Mouse (Mus musculus) limb, embryonic 11.5 days (tissue): ENCODE results near the gene Crlf3. TPM values are rescaled to one million over a fixed set of nuclear protein-coding genes. Genes with fewer than 3 reads are reported as not detected.
"Not testable (repeated sequence)": the region's sequence is repeated elsewhere in the genome, so short reads cannot be mapped to it uniquely, and the experiment has no call there.

Source experiments
- ATAC-seq: fragments of 200-750 bp; cut with Nextera tagmentation; 2 replicates; pipeline ENCODE4 v1.8.0; 2017; ENCODE audit warnings: low read depth; ENCODE audit not compliant: insufficient number of reproducible peaks, low FRiP score, low TSS enrichment
- DNase-seq: peaks from one replicate; pipeline ENCODE4 v3.0.0-alpha.2; 2015; ENCODE audit warnings: low spot score
- H3K27ac ChIP-seq: fragments of 300-500 bp; sonication (generic); replicated peaks from 2 replicates; pipeline ENCODE4 v1.5.1; 2014; ENCODE audit warnings: low read depth, mild to moderate bottlenecking, low read length
- H3K27me3 ChIP-seq: fragments of 300-500 bp; sonication (generic); 2 replicates; pipeline ENCODE4 v1.6.1; 2014; ENCODE audit warnings: mild to moderate bottlenecking, low read length, mixed read lengths; ENCODE audit not compliant: control insufficient read depth, insufficient read depth
- H3K36me3 ChIP-seq: fragments of 300-500 bp; sonication (generic); 2 replicates; pipeline ENCODE4 v1.6.1; 2014; ENCODE audit warnings: mild to moderate bottlenecking, low read length, moderate library complexity, mixed read lengths; ENCODE audit not compliant: control insufficient read depth, insufficient read depth
- H3K4me1 ChIP-seq: fragments of 300-500 bp; sonication (generic); 2 replicates; pipeline ENCODE4 v1.6.1; 2014; ENCODE audit warnings: low read length, mixed read lengths; ENCODE audit not compliant: control insufficient read depth, insufficient read depth
- H3K4me2 ChIP-seq: fragments of 300-500 bp; sonication (generic); 2 replicates; pipeline ENCODE4 v1.6.1; 2014; ENCODE audit warnings: low read depth, mild to moderate bottlenecking, moderate library complexity; ENCODE audit not compliant: severe bottlenecking
- H3K4me3 ChIP-seq: fragments of 300-500 bp; sonication (generic); 2 replicates; pipeline ENCODE4 v1.5.1; 2014; ENCODE audit warnings: low read depth, low read length
- H3K9ac ChIP-seq: fragments of 300-500 bp; sonication (generic); 2 replicates; pipeline ENCODE4 v1.6.1; 2014; ENCODE audit warnings: mild to moderate bottlenecking, low read length
- H3K9me3 ChIP-seq: fragments of 300-500 bp; sonication (generic); 2 replicates; pipeline ENCODE4 v1.6.1; 2016; ENCODE audit warnings: low read length; ENCODE audit not compliant: control insufficient read depth
- WGBS: fragments of 180-500 bp; shearing (Covaris S2); extraction: QIAGEN DNeasy Blood & Tissue Kit; methylation state at CpG from one replicate; pipeline ENCODE4 v1.1.7; 2014; 5-methylcytosine and 5-hydroxymethylcytosine counted together
- polyA plus RNA-seq: library from polyadenylated mRNA; unstranded; fragments of >200 nt; fragmentation: Nextera tagmentation; extraction: Ambion mirVana; gene quantifications from 2 replicates; pipeline ENCODE4 v1.2.1, GENCODE M21; 2014

Gene Crlf3
- polyA plus RNA-seq, 1 experiment from 2014 or later = 52.8 TPM

DNA sequence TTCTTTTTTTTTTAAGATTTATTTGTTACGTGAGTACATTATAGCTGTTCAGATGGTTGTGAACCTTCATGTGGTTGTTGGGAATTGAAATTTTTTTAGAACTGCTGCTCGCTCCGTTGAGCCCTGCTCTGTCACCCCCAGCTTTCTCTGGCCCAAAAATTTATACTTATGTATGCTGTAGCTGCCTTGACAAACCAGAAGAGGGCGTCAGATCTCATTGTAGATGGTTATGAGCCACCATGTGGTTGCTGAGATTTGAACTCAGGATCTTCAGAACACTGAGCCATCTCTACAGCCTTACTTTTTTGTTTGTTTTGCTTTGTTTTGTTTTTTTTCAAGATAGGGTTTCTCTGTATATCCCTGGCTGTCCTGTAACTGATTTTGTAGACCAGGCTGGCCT lies 59.5 kb downstream of the Crlf3 start:
- Histone ChIP-seq H3K27ac (no peak overlapping the region), H3K9ac (no peak overlapping the region), H3K27me3 (no peaks in the 10 kb centered on the region), H3K4me3 (no peak overlapping the region), H3K36me3 (peaks cover 20% of the 10 kb centered on the region), H3K4me2 (no peak overlapping the region), H3K9me3 (no peaks in the 10 kb centered on the region), H3K4me1 (no peaks in the 10 kb centered on the region)
- DNase-seq (no peak), ATAC-seq (no peak)
- 93% methylated on average over 4 of the region's 4 CpGs for WGBS

DNA sequence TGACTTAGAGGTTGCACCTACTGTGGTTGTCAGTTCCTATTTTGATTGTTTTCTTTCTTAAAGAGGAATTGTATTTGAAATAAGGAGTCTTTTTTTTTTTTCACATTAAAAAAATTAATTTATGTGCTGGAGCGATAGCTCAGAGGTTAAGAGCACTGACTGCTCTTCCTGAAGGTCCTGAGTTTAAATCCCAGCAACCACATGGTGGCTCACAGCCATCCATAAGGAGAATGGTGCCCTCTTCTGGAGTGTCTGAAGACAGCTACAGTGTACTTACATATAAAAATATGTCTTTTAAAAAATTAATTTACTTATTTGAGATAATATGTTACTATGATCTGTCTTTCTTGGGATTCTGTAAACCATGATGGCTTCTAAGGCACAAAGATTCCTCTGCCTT lies 61.0 kb downstream of the Crlf3 start:
- Histone ChIP-seq H3K4me2 (no peak overlapping the region), H3K9me3 (no peaks in the 10 kb centered on the region), H3K36me3 (peaks cover 20% of the 10 kb centered on the region), H3K4me3 (no peak overlapping the region), H3K27me3 (no peaks in the 10 kb centered on the region), H3K4me1 (no peaks in the 10 kb centered on the region), H3K9ac (no peak overlapping the region), H3K27ac (no peak overlapping the region)
- no peak for DNase-seq
- WGBS = 100% methylated on average over 1 of the region's 1 CpGs
- no peak for ATAC-seq

DNA sequence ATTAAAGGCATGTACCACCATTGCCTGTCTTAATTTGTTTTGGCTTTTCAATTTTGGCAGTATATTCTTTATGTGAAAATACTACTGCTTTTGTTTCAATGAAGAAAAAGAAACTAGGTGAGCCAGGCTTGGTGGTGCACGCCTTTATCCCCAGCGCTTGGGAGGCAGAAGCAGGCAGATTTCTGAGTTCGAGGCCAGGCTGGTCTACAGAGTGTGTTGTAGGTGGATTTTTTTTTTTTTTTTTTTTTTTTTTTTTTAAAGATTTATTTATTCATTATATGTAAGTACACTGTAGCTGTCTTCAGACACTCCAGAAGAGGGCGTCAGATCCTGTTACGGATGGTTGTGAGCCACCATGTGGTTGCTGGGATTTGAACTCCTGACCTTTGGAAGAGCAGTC lies 64.3 kb downstream of the Crlf3 start:
- not testable (repeated sequence) for H3K9me3 ChIP-seq, H3K4me3 ChIP-seq, H3K27ac ChIP-seq, H3K27me3 ChIP-seq, H3K4me1 ChIP-seq, H3K9ac ChIP-seq, H3K4me2 ChIP-seq, DNase-seq, ATAC-seq
- H3K36me3 ChIP-seq = peaks cover 19% of the 10 kb centered on the region
- 95% methylated on average over 3 of the region's 5 CpGs for WGBS

Other genes starting within 250 kb of the Crlf3 start
- 97.4 and 99.4 TPM in 2 replicates for gene Utp6, start 118.6 kb downstream of the Crlf3 start, polyA plus RNA-seq
- 25.7 and 27.7 TPM in 2 replicates for gene Suz12, start 87.9 kb downstream of the Crlf3 start, polyA plus RNA-seq
- gene Atad5, start 8.4 kb upstream of the Crlf3 start, polyA plus RNA-seq = 23.4 and 25.6 TPM in 2 replicates
- gene Tefm, start 61.2 kb upstream of the Crlf3 start, polyA plus RNA-seq = 30.6 and 33.8 TPM in 2 replicates
- 0.67 and 0.68 TPM in 2 replicates for gene Adap2, start 73.1 kb upstream of the Crlf3 start, polyA plus RNA-seq
- 2.8 and 3.8 TPM in 2 replicates for gene Rnf135, start 102.9 kb upstream of the Crlf3 start, polyA plus RNA-seq
- gene Rhot1, start 128.0 kb upstream of the Crlf3 start, polyA plus RNA-seq = 55.7 and 59.1 TPM in 2 replicates
- gene Rhbdl3, start 219.9 kb upstream of the Crlf3 start, polyA plus RNA-seq = 0.56 and 0.60 TPM in 2 replicates